Mouse (Mus musculus): ENCODE measurements around the gene Gpr176. TPM values are rescaled to one million over a fixed set of nuclear protein-coding genes. Genes with fewer than 3 reads are reported as not detected.

Gene Gpr176
- polyA plus RNA-seq, 1 experiment, result 0.39 TPM

- Histone ChIP-seq H3K9ac (ENCODE audit: low read depth, poor library complexity, severe bottlenecking) (no peak overlapping the region), H3K27ac (ENCODE audit: insufficient read depth, low read length) (no peak overlapping the region), H3K4me1 (ENCODE audit: control insufficient read depth, insufficient read depth, low read length) (no peaks in the 10 kb centered on the region), H3K4me3 (ENCODE audit: low read depth, low read length) (no peak overlapping the region), H3K27me3 (ENCODE audit: control insufficient read depth, insufficient read depth, low read length, poor library complexity, severe bottlenecking) (no peaks in the 10 kb centered on the region; the same call in 1 of the 2 replicates), H3K9me3 (replicated peaks; ENCODE audit: control insufficient read depth, insufficient read depth, low read length, poor library complexity, severe bottlenecking) (no peaks in the 10 kb centered on the region), H3K36me3 (ENCODE audit: control insufficient read depth, insufficient read depth, low read length, poor library complexity, severe bottlenecking) (no peaks in the 10 kb centered on the region)
- no peak for TF ChIP-seq EP300 (IDR thresholded peaks at IDR 0.05; ENCODE audit: insufficient read depth, low read depth, low read length)
- TF ChIP-seq CTCF (IDR thresholded peaks at IDR 0.05; ENCODE audit: low read depth, low read length), result no peak
- TF ChIP-seq POLR2A (IDR thresholded peaks at IDR 0.05; ENCODE audit: insufficient read depth, low read length), result no peak
These were observed 19.3 kb downstream of the Gpr176 start for GRCm38 (mm10) chr2:118353916-118354403.

GRCm38 (mm10) chr2:118353498-118353897, 19.7 kb downstream of the Gpr176 start:
- Histone ChIP-seq H3K36me3 (ENCODE audit: control insufficient read depth, insufficient read depth, low read length, poor library complexity, severe bottlenecking) (no peaks in the 10 kb centered on the region), H3K4me3 (ENCODE audit: low read depth, low read length) (no peak overlapping the region), H3K4me1 (ENCODE audit: control insufficient read depth, insufficient read depth, low read length) (no peaks in the 10 kb centered on the region), H3K27ac (ENCODE audit: insufficient read depth, low read length) (no peak overlapping the region), H3K9ac (ENCODE audit: low read depth, poor library complexity, severe bottlenecking) (no peak overlapping the region), H3K27me3 (ENCODE audit: control insufficient read depth, insufficient read depth, low read length, poor library complexity, severe bottlenecking) (no peaks in the 10 kb centered on the region; the same call in 1 of the 2 replicates), H3K9me3 (replicated peaks; ENCODE audit: control insufficient read depth, insufficient read depth, low read length, poor library complexity, severe bottlenecking) (no peaks in the 10 kb centered on the region)
- TF ChIP-seq CTCF (IDR thresholded peaks at IDR 0.05; ENCODE audit: low read depth, low read length) (no peak), EP300 (IDR thresholded peaks at IDR 0.05; ENCODE audit: insufficient read depth, low read depth, low read length) (no peak), POLR2A (IDR thresholded peaks at IDR 0.05; ENCODE audit: insufficient read depth, low read length) (no peak)

GRCm38 (mm10) chr2:118345535-118345934, 27.7 kb downstream of the Gpr176 start:
- Histone ChIP-seq H3K4me3 (ENCODE audit: low read depth, low read length) (no peak overlapping the region), H3K27me3 (ENCODE audit: control insufficient read depth, insufficient read depth, low read length, poor library complexity, severe bottlenecking) (no peaks in the 10 kb centered on the region), H3K9ac (ENCODE audit: low read depth, poor library complexity, severe bottlenecking) (no peak overlapping the region), H3K4me1 (ENCODE audit: control insufficient read depth, insufficient read depth, low read length) (no peaks in the 10 kb centered on the region), H3K27ac (ENCODE audit: insufficient read depth, low read length) (no peak overlapping the region), H3K36me3 (ENCODE audit: control insufficient read depth, insufficient read depth, low read length, poor library complexity, severe bottlenecking) (no peaks in the 10 kb centered on the region), H3K9me3 (replicated peaks; ENCODE audit: control insufficient read depth, insufficient read depth, low read length, poor library complexity, severe bottlenecking) (no peaks in the 10 kb centered on the region)
- TF ChIP-seq POLR2A (IDR thresholded peaks at IDR 0.05; ENCODE audit: insufficient read depth, low read length) (no peak), CTCF (IDR thresholded peaks at IDR 0.05; ENCODE audit: low read depth, low read length) (no peak), EP300 (IDR thresholded peaks at IDR 0.05; ENCODE audit: insufficient read depth, low read depth, low read length) (no peak)

- no peaks in the 10 kb centered on the region for H3K27me3 ChIP-seq (ENCODE audit: control insufficient read depth, insufficient read depth, low read length, poor library complexity, severe bottlenecking)
- H3K27ac ChIP-seq (ENCODE audit: insufficient read depth, low read length), result no peak overlapping the region
- no peak overlapping the region for H3K4me3 ChIP-seq (ENCODE audit: low read depth, low read length)
- TF ChIP-seq EP300 (IDR thresholded peaks at IDR 0.05; ENCODE audit: insufficient read depth, low read depth, low read length) (no peak), CTCF (IDR thresholded peaks at IDR 0.05; ENCODE audit: low read depth, low read length) (no peak), POLR2A (IDR thresholded peaks at IDR 0.05; ENCODE audit: insufficient read depth, low read length) (no peak)
- H3K4me1 ChIP-seq (ENCODE audit: control insufficient read depth, insufficient read depth, low read length), result no peaks in the 10 kb centered on the region
- H3K36me3 ChIP-seq (ENCODE audit: control insufficient read depth, insufficient read depth, low read length, poor library complexity, severe bottlenecking), result no peaks in the 10 kb centered on the region
- H3K9ac ChIP-seq (ENCODE audit: low read depth, poor library complexity, severe bottlenecking), result no peak overlapping the region
- peaks cover 7% of the 10 kb centered on the region; the same call in 1 of the 2 replicates for H3K9me3 ChIP-seq (replicated peaks; ENCODE audit: control insufficient read depth, insufficient read depth, low read length, poor library complexity, severe bottlenecking)
These were observed 29.3 kb downstream of the Gpr176 start for GRCm38 (mm10) chr2:118343897-118344296.

- H3K4me3 ChIP-seq (ENCODE audit: low read depth, low read length), result no peak overlapping the region
- no peak overlapping the region for H3K27ac ChIP-seq (ENCODE audit: insufficient read depth, low read length)
- TF ChIP-seq EP300 (IDR thresholded peaks at IDR 0.05; ENCODE audit: insufficient read depth, low read depth, low read length) (no peak), POLR2A (IDR thresholded peaks at IDR 0.05; ENCODE audit: insufficient read depth, low read length) (no peak), CTCF (IDR thresholded peaks at IDR 0.05; ENCODE audit: low read depth, low read length) (no peak)
- no peaks in the 10 kb centered on the region for H3K4me1 ChIP-seq (ENCODE audit: control insufficient read depth, insufficient read depth, low read length)
- peaks cover 7% of the 10 kb centered on the region; the same call in 1 of the 2 replicates for H3K9me3 ChIP-seq (replicated peaks; ENCODE audit: control insufficient read depth, insufficient read depth, low read length, poor library complexity, severe bottlenecking)
- no peaks in the 10 kb centered on the region for H3K36me3 ChIP-seq (ENCODE audit: control insufficient read depth, insufficient read depth, low read length, poor library complexity, severe bottlenecking)
- no peaks in the 10 kb centered on the region; the same call in 1 of the 2 replicates for H3K27me3 ChIP-seq (ENCODE audit: control insufficient read depth, insufficient read depth, low read length, poor library complexity, severe bottlenecking)
- H3K9ac ChIP-seq (ENCODE audit: low read depth, poor library complexity, severe bottlenecking), result no peak overlapping the region
These were observed 31.9 kb downstream of the Gpr176 start for GRCm38 (mm10) chr2:118341295-118341694.

GRCm38 (mm10) chr2:118336084-118336483, 37.1 kb downstream of the Gpr176 start:
- Histone ChIP-seq H3K9ac (ENCODE audit: low read depth, poor library complexity, severe bottlenecking) (no peak overlapping the region), H3K27me3 (ENCODE audit: control insufficient read depth, insufficient read depth, low read length, poor library complexity, severe bottlenecking) (no peaks in the 10 kb centered on the region; the same call in 1 of the 2 replicates), H3K4me3 (ENCODE audit: low read depth, low read length) (no peak overlapping the region), H3K9me3 (replicated peaks; ENCODE audit: control insufficient read depth, insufficient read depth, low read length, poor library complexity, severe bottlenecking) (peaks cover 7% of the 10 kb centered on the region; the same call in 1 of the 2 replicates), H3K27ac (ENCODE audit: insufficient read depth, low read length) (no peak overlapping the region), H3K36me3 (ENCODE audit: control insufficient read depth, insufficient read depth, low read length, poor library complexity, severe bottlenecking) (no peaks in the 10 kb centered on the region), H3K4me1 (ENCODE audit: control insufficient read depth, insufficient read depth, low read length) (no peaks in the 10 kb centered on the region)
- TF ChIP-seq POLR2A (IDR thresholded peaks at IDR 0.05; ENCODE audit: insufficient read depth, low read length) (no peak), CTCF (IDR thresholded peaks at IDR 0.05; ENCODE audit: low read depth, low read length) (no peak), EP300 (IDR thresholded peaks at IDR 0.05; ENCODE audit: insufficient read depth, low read depth, low read length) (no peak)
